In genomic region chr16:17838051-17838450, GRCm38 (mm10) we compare ENCODE assay signal across 18 mouse cellular contexts. TPM values are rescaled to one million over a fixed set of nuclear protein-coding genes. Genes with fewer than 3 reads are reported as not detected.
A peak's percentile ranks its signal among the peaks of the same experiment; 100 is the strongest.
DNase-seq lines count a peak whose midpoint lies in the region; ATAC-seq and TF ChIP-seq lines count a peak whose summit lies in the region.
"Had no signal": no experiment of that assay in that cellular context is flagged by ENCODE, and none has a peak within 500 bp of the region (broad histone marks: within the 10 kb centered on the region; RNA-seq: fewer than 3 reads in every experiment).

TSS of gene Car15 (minus strand) at chr16:17838364.

- no peak for ATAC-seq in granulocyte monocyte progenitor cell, adult 5-6 weeks (replicated peaks; ENCODE audit: poor library complexity, severe bottlenecking)
- ATAC-seq: inflammation-experienced regulatory T-cells, adult 6 months; lung, postnatal 0 days had no signal

- TF ChIP-seq POLR2A in cerebellum, adult 2 months (IDR thresholded peaks at IDR 0.05; ENCODE audit: borderline replicate concordance, insufficient read depth, low read length), result no peak
- TF ChIP-seq POLR2A in brain, embryonic 14.5 days (IDR thresholded peaks at IDR 0.05; ENCODE audit: borderline replicate concordance, extremely low read depth, insufficient read depth, insufficient read length, poor library complexity, severe bottlenecking), result no peak

- DNase-seq in cerebellum, adult 2 months, result no peak
- DNase-seq in cerebellum, adult 9-10 months, result no peak
- DNase-seq in left cerebral cortex, postnatal 14 days (ENCODE audit: low spot score in 2 of 2), result no peak
- no peak for DNase-seq in left cerebral cortex, postnatal 10 days (ENCODE audit: extremely low spot score in 1 of 2, low spot score in 2 of 2)
- no peak for DNase-seq in brain, embryonic 14.5 days (ENCODE audit: low read depth)
- peak; percentile 32 for DNase-seq in kidney, postnatal 10 days
- no peak for DNase-seq in retina, postnatal 1 day
- DNase-seq: adrenal gland, postnatal 25 days had no signal

- intact Hi-C loops in left cerebral cortex, postnatal 14 days (cut with DNase I), result no loop called here
- intact Hi-C loops in left cerebral cortex, postnatal 10 days (cut with DNase I), result no loop called here

- no peaks in the 10 kb centered on the region for H3K27me3 ChIP-seq in cerebellum, adult 2 months (ENCODE audit: control insufficient read depth, insufficient read depth, low read length)
- H3K27me3 ChIP-seq: CH12.LX had no signal

- no peak within 1 kb of the TSS for H3K27ac ChIP-seq in cerebellum, adult 2 months (ENCODE audit: insufficient read depth, low read length)
- H3K27ac ChIP-seq: forebrain, embryonic 10.5 days; heart, embryonic 15.5 days; liver, embryonic 14.5 days; neural tube, embryonic 13.5 days; stomach, postnatal 0 days had no signal

- WGBS in cerebellum, adult 2 months, result 82% methylated on average over 6 of the region's 6 CpGs

- no peak within 1 kb of the TSS for H3K4me3 ChIP-seq in cerebellum, adult 2 months (replicated peaks; ENCODE audit: insufficient read depth, low read depth, low read length)
- H3K4me3 ChIP-seq: forebrain, embryonic 10.5 days; heart, embryonic 15.5 days; megakaryocyte, embryonic 14.5 days; neural tube, embryonic 13.5 days had no signal

- TF ChIP-seq CTCF in cerebellum, adult 2 months (IDR thresholded peaks at IDR 0.05; ENCODE audit: borderline replicate concordance, insufficient read depth, low read depth, low read length), result no peak
- no peak for TF ChIP-seq CTCF in brain, embryonic 14.5 days (IDR thresholded peaks at IDR 0.05; ENCODE audit: borderline replicate concordance, extremely low read depth, insufficient read depth, insufficient read length)

- peaks cover 48% of the 10 kb centered on the region for H3K4me1 ChIP-seq in cerebellum, adult 2 months (ENCODE audit: control insufficient read depth, insufficient read depth, low read length)

RNA-seq across cellular contexts. Expression of gene Car15, which starts in this region (rescaled TPM):
- 48.4 and 58.9 TPM in 2 replicates for polyA plus RNA-seq in cerebellum, adult 2 months (2012; rRNA removed)
- total RNA-seq in left cerebral cortex, postnatal 14 days (2021), result 10 to 100 TPM; 11.7 to 14.6 TPM
- 1 to 10 TPM; 8.2 to 8.4 TPM for total RNA-seq in left cerebral cortex, postnatal 10 days (2021)
- 16.1 and 18.1 TPM in 2 replicates for polyA plus RNA-seq in brain, embryonic 14.5 days (2012; rRNA removed)
- total RNA-seq in granulocyte monocyte progenitor cell, adult 5-6 weeks (2014; fragmentation: Nextera tagmentation), result 3.0 and 5.2 TPM in 2 replicates
- total RNA-seq in granulocyte monocyte progenitor cell, adult 5-6 weeks (2017), result not detected in 2 replicates
